Mouse (Mus musculus): ENCODE results near the gene Dab2. TPM values are rescaled to one million over a fixed set of nuclear protein-coding genes. Genes with fewer than 3 reads are reported as not detected.

The Dab2 gene
- total RNA-seq, 2 experiments from 2014 or later: 45.2 to 49.0 TPM

DNA sequence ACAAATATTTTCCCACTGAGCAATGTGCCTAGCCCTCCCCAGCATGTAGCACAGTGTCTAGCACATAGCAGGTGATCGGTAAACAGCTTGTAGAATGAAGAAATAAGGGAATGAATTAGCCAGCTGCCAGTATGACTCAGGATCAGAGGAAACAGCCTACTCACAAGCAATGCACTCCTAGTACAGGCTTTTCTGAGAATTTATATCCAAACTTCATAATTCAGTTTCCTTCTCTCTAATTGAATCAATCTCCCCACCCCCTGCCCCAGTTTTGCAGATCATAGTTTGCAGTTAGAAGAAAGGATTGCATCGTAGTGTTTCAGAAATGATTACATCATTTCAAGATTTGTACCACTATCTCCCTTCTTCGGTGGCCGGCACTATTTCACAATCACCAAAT lies 26.4 kb downstream of the Dab2 start:
- no peak for DNase-seq

GRCm38 (mm10) chr15:6331380-6331779 lies 31.8 kb downstream of the Dab2 start:
- DNase-seq: no peak

DNA sequence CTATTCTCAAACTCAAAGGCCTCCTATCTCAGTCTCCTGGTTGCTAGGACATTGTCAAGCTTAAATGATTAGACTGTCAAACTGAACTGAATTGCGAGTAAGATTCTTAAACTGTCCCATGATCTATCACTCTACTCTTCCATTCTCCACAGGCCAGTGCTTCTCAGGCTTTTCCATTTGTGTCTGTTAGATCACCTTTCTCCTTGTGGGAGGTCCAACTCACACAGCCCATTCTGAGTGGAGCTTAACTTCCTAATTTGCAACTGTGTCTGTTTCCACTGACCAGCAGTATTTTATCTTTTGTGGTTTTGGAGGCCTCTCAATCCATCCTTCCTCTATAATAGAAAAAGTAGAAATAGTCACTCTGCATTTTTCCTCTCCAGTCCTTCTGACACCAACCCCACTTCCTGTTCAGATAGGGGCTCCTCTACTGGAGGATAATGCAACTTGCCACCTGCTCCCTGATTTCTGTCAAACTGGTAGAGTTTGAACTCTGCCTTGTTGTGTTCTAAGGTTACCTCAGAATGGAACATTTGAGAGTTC lies 35.1 kb downstream of the Dab2 start:
- DNase-seq: no peak

- no peak for DNase-seq
Observed at GRCm38 (mm10) chr15:6339767-6340166, 40.2 kb downstream of the Dab2 start.

DNA sequence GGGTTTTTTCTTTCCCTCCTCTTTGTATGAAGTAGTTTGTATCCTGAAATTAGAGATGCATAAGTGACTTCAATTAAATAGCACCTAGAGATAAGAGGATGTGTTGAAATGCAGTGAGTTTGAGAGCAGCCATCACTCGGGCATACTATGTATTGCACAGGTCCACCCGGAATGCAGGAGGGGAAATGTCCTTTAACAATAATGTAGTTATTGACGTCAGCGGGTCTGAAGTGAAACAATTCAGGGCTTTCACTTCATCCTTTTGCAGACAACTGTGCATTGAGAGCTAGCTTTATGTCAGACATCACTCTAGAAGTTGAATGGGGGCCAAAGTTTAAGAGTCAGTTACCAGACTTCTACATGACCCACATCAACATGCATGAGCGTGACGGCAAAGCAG lies 40.8 kb downstream of the Dab2 start:
- DNase-seq: no peak

GRCm38 (mm10) chr15:6341427-6341826 lies 41.8 kb downstream of the Dab2 start:
- DNase-seq: no peak

DNA sequence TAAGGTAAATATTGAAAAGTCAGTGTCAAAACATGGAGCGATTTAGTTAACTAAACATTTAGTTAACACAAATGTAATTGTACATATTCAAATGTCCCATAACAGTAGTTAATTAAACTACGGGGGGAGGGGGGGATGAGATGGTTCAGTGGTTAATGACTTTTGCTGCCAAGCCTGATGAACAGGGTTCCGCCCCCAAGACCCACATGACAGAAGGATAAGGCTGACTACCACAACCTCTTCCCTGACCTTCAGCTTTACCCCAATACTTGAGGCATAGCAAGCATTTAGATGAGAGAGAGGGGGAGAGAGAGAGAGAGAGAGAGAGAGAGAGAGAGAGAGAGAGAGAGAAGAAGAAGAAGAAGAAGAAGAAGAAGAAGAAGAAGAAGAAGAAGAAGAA lies 54.3 kb downstream of the Dab2 start:
- DNase-seq: no peak

DNA sequence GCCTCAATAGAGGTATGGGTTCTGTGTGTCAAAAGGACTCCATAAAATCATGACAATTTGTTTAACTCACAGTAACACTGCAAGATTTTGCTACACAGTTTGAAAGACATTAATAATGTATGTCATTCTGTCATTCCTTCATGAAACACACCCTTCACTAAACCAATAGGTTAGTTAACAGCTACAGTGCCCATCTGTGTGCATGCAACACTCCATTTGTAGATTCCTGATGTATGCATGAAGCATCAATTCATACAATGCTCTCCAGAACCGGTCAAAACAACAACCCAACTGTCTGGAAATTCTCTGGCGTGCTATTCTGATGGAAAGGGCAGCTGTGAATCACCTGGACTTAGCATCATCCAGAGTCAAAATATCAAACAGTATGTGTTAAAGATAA lies 60.3 kb downstream of the Dab2 start:
- DNase-seq: no peak

- DNase-seq: no peak
Observed at GRCm38 (mm10) chr15:6369974-6370373, 70.4 kb downstream of the Dab2 start.

GRCm38 (mm10) chr15:6371486-6371885 lies 71.9 kb downstream of the Dab2 start:
- DNase-seq: no peak

- no peak for DNase-seq
Observed at GRCm38 (mm10) chr15:6375016-6375415, 75.4 kb downstream of the Dab2 start.

DNA sequence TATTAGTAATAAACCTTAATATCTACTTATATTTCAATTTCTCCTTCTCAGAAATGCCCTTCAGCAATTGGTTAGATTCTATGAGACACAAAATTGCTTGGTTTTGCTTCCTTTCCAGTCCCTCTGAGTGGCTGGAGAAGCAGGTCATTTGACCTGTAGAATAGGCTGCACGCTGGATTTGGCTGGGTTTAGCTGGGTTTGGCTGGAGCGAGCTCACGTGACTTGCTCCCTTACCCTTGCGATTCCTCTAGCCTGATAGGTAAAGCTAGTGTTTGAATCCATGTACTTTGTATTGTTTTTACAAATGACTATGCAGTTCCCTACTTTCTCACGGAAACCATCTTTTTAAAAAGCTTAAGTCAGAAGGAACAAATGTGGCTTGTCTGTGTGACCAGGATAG lies 76.4 kb downstream of the Dab2 start:
- DNase-seq: no peak

DNA sequence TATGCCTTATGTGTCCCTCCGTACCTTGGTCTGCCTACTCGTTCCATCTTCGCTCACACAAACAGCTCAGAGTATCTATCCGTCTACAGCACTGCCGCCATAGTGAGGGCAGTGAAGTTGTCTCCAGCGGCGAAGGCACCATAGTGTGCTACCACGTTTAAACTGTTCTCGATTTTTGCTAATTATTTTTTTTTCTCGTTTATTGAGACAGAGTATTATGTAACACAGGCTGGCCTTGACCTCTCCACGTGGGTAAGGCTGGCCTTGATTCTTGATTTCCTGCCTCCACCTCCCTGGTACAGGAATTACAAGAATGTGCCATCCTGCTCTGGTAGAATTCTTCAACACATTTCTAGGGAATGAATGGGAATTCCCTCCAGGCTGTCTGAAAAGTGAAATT lies 77.2 kb downstream of the Dab2 start:
- no peak for DNase-seq

DNA sequence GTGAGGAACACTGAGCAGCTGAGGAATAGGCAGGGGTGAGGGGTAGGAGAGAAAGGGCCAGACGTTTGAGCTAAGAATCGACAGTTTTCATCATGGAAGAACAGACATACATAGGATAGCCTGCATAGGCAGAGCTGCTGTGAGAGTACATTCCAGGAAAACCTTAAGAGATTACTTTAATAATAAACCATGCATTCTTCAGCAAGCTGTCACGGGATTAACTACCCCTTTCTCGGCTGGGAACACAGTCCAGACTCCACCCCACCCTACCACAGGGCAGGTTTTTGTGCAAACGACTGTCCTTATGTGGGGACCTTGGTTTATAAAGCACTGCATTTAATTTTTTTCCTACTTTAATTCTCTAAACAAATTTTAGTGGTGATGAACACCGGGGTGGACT lies 84.4 kb downstream of the Dab2 start:
- DNase-seq: no peak

DNA sequence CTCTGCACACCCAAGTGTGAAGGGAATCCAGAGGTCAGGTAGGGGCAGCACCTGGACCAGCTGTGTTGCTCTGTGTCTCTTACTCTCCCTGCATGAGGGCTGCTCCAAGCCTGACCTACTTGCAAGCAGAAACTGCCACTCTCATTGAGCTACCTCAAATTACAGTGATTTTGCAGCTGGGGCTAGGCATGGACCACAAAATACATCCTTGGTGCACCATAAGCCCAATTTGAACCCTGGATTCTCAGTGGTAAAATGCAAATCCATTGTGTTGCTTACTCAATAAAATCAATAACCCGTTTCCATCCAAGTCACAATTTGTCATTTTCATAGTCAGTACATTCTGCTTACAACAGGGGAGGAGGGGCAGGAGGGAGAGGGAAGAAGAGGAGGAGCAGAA lies 85.7 kb downstream of the Dab2 start:
- DNase-seq: no peak

- DNase-seq: peak; percentile 88
Observed at GRCm38 (mm10) chr15:6386159-6386951, 86.8 kb downstream of the Dab2 start.

GRCm38 (mm10) chr15:6386961-6387728 lies 87.6 kb downstream of the Dab2 start:
- DNase-seq: peak; percentile 21

DNA sequence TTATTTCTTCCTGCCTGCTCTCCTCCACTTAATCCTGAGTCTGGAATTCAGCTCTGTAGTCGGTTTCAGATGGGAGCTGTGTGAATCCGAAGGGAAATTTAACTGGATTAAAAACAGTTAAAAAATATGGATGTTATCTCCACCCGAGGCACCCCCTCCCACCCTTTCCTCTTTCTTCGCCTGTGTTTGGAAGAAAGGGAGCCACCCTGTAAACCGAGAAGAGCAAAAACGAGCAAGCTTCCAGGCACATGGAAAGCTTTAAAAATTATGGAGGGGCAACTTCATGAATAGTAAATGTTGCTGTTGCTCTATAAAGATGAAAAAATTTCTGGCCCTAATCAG lies 88.1 kb downstream of the Dab2 start:
- DNase-seq: no peak

GRCm38 (mm10) chr15:6388146-6388545 lies 88.6 kb downstream of the Dab2 start:
- DNase-seq: no peak

DNA sequence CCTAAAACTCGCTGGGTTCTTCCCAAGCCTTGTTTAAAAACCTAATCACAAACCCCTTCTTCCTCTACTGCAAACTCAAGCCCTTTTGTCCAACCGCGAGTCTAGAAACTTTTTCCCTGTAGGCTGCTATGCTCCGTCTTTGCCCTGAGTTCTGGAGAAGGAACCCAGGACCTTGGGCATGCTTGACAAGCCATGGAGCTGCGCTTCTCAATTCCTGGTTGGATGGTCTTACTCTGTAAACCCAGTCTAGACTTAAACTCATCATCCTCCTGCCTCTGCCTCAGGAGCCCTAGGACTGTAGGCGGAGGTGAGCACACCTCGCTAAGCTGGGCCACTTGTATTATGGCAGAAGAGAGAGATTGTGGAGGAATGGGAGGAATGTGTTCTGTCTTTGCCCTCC lies 89.0 kb downstream of the Dab2 start:
- no peak for DNase-seq

GRCm38 (mm10) chr15:6390106-6390505 lies 90.5 kb downstream of the Dab2 start:
- DNase-seq: no peak

DNA sequence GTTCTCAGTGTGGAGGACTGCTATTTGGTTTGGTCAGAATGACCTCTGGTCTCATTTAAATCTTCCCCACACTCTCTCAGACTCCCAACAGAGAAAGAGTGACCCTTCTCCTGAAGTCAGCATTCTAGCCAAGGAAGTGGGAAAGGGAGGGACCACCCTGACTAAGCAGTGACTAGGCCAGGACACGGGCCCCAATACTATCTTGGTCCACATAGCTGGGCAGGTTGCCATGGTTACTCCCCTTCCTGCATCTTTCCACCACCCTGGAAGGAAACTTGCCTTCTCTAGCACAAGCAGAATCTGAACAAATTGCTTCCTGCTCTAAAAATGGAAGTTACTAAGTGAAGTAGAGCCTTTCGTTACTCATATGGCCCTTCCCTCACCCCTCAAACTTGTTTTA lies 91.1 kb downstream of the Dab2 start:
- peak; percentile 73 for DNase-seq

DNA sequence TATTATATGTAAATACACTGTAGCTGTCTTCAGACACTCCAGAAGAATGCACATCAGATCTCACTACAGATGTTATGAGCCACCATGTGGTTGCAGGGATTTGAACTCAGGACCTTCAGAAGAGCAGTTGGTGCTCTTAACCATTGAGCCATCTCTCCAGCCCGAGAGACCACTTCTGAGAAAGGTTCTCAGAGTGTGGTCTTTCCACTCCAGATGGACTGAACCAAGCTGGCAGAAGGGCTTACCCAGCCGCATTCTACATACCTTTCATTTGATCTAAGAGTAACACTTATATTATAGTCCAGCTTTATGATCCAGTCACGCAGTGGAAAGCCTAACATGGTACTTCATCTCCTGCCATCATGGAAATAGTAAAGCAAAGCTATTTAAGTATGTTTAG lies 92.3 kb downstream of the Dab2 start:
- no peak for DNase-seq

GRCm38 (mm10) chr15:6393624-6394023 lies 94.0 kb downstream of the Dab2 start:
- DNase-seq: no peak
